Mouse (Mus musculus) small intestine, adult 2 months (tissue): ENCODE results near the gene Cntfr.

ENCODE experiments used
- CTCF ChIP-seq: fragments of 200-500 bp; IDR thresholded peaks from 2 replicates; pipeline ENCODE4 v1.5.1; 2012; ENCODE audit warnings: low read depth, mild to moderate bottlenecking, control low read depth, inconsistent platforms, low read length, moderate library complexity, mixed read lengths; ENCODE audit not compliant: insufficient replicate concordance, insufficient read length; ENCODE audit errors: extremely low read depth
- POLR2A ChIP-seq: fragments of 200-500 bp; IDR thresholded peaks from 2 replicates; pipeline ENCODE4 v1.6.1; 2012; ENCODE audit warnings: low read depth, mild to moderate bottlenecking, control low read depth, inconsistent platforms, low read length, moderate library complexity

DNA sequence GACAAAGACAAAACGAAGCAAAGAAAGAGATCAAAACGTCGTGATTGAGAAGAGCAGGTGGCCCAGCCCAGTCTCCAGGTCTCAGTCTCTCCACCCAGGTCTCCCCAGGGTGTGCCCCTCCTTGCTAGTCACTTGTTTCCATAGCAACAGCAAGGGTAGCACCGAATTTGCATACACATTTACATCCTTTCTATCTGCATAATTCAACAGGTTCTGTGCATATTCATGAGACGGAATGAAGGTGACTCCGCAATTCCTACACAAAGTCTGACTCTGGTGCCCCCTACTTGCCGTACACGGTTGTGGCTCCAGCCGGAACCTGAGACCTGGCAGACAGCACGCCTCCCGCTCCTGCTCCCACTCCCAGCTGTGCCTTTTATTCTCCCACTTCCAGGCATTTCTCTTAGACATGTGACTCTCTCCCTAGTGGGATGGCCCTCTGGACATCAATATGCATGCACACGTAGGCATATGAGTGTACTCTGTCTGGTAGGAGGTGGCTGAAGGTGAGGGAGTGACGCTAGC is 10.2 kb upstream of the Cntfr start:
- TF ChIP-seq CTCF (peak; percentile 52), POLR2A (no peak)
